Mouse (Mus musculus) erythroblast, embryonic 14.5 days (primary cell): Measurements from ENCODE around the gene Lmnb2. TPM values are rescaled to one million over a fixed set of nuclear protein-coding genes. Genes with fewer than 3 reads are reported as not detected.

ENCODE experiments used
- H3K27me3 ChIP-seq: 2 replicates; pipeline ENCODE4 v1.6.1; 2012; ENCODE audit warnings: inconsistent platforms; ENCODE audit not compliant: control insufficient read depth
- H3K36me3 ChIP-seq: 2 replicates; pipeline ENCODE4 v1.6.1; 2012; ENCODE audit warnings: mild to moderate bottlenecking, inconsistent platforms; ENCODE audit not compliant: control insufficient read depth
- H3K4me1 ChIP-seq: 2 replicates; pipeline ENCODE4 v1.6.1; 2012; ENCODE audit warnings: inconsistent platforms; ENCODE audit not compliant: control insufficient read depth
- H3K4me3 ChIP-seq: replicated peaks from 2 replicates; pipeline ENCODE3; 2012; ENCODE audit warnings: moderate library complexity, mild to moderate bottlenecking, inconsistent platforms
- H3K9me3 ChIP-seq: 2 replicates; pipeline ENCODE4 v1.6.1; 2012; ENCODE audit warnings: low read length, inconsistent platforms, mixed read lengths; ENCODE audit not compliant: control insufficient read depth
- GATA1 ChIP-seq: IDR thresholded peaks from 2 replicates; pipeline ENCODE4 v1.6.1; 2012; ENCODE audit warnings: low read length, inconsistent platforms, mixed read lengths
- TAL1 ChIP-seq: IDR thresholded peaks from 3 replicates; pipeline ENCODE4 v1.6.1; 2012; ENCODE audit warnings: low read length, inconsistent platforms, mixed read lengths
- polyA plus RNA-seq: library from polyadenylated mRNA; stranded (reverse); fragments of >175 nt; gene quantifications from 2 replicates; pipeline ENCODE4 v1.2.3, GENCODE M21; 2012

The Lmnb2 gene
- polyA plus RNA-seq, 1 experiment = 1.1 TPM

DNA sequence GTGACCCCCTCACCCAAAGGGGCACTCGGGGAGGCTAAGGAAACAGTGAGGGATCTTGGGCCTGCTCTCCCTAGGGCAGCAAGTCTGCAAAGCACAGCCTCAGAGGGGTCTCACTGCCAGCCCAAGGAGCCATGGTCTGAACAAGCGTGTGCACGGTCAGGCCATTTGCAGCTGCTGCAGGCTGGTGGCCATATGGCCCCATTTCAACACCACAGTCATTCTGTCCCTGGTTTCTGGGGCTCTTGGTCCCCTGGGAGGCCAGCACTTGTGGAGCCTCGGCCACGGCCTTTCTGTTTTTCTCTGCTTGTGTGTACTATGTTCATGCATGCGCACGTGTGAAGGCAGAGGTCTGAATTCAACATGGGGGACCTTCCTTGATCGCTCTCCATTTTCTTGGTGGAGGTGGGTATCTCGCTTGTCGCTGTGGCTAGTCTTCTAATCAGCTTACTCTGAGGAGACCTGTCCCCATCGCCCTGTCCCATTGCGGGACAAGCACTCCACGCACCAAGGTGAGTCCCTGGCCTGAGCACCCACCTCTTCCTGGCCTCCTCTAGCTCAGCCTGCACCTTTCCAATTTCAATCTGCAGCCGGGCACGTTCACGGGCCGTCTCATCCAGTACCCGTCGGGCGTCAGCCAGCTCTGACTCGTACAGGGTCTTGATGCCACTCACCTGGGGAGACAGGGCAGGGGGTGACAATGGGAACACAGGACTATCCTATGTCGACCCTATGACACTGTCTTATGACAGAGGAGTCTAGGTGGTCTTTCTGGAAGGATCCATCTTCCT is 8.5 kb downstream of the Lmnb2 start:
- peaks cover 88% of the 10 kb centered on the region for H3K36me3 ChIP-seq
- peaks cover 16% of the 10 kb centered on the region for H3K4me1 ChIP-seq
- H3K9me3 ChIP-seq = no peaks in the 10 kb centered on the region
- H3K4me3 ChIP-seq = no peak overlapping the region
- TF ChIP-seq GATA1 = no peak
- no peaks in the 10 kb centered on the region for H3K27me3 ChIP-seq

DNA sequence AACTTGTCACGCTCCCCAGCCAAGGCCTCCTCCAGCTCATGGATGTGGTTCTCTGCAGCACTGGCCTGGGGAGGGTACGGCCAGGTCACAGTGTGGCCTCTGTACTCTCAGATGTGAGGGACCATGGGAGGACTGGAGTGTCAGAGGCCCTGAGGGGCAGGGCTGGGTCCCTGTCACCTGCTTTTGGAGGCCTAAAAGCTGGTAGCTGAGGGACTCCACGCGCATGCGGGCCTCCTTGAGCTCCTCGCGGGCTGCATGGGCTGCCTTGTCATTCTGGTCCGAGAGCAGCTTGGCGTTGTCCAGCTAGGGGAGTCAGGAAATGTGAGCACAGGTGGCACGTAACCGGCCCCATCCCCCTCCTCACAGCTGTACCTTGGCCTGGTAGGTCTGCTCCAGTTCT is 13.3 kb downstream of the Lmnb2 start:
- Histone ChIP-seq H3K9me3 (no peaks in the 10 kb centered on the region), H3K4me3 (no peak overlapping the region), H3K4me1 (peaks cover 15% of the 10 kb centered on the region), H3K36me3 (peaks cover 75% of the 10 kb centered on the region), H3K27me3 (no peaks in the 10 kb centered on the region)
- TF ChIP-seq TAL1 (no peak), GATA1 (no peak)

DNA sequence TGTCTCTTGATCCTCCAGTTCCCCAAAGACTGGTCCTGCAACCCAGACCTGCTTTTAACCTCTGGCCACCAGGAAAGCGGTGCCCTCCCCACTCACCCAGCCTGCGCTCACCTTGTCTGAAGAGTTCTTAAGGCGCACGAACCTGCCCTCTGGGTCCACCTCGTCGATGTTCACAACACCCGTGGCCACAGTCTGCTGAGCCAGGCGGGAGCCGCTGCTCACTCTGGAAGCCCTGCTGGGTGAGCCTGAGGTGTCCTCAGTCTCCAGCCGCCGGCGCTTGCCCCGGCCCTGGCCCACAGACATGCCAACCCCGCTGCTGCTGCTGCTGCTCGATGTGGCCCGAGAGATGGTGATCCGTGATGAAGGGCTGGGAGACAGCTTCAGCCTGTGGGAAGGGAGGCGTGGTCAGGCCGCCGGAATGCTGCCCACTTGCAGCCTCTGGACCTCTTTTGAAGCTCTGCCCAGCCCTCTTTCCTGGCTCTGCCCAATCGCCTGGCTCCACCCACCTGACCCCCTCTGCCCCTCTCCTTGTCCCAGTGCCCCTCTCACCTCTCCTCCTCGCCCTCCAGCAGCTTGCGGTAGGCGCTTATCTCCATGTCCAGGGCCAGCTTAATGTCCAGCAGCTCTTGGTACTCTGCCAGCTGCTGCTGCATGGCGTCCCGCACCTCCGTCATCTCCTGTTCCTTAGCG is 13.9 kb downstream of the Lmnb2 start:
- H3K4me3 ChIP-seq = no peak overlapping the region
- peaks cover 21% of the 10 kb centered on the region for H3K4me1 ChIP-seq
- H3K27me3 ChIP-seq = no peaks in the 10 kb centered on the region
- no peak for TF ChIP-seq GATA1
- TF ChIP-seq TAL1 = no peak
- peaks cover 75% of the 10 kb centered on the region for H3K36me3 ChIP-seq
- no peaks in the 10 kb centered on the region for H3K9me3 ChIP-seq

DNA sequence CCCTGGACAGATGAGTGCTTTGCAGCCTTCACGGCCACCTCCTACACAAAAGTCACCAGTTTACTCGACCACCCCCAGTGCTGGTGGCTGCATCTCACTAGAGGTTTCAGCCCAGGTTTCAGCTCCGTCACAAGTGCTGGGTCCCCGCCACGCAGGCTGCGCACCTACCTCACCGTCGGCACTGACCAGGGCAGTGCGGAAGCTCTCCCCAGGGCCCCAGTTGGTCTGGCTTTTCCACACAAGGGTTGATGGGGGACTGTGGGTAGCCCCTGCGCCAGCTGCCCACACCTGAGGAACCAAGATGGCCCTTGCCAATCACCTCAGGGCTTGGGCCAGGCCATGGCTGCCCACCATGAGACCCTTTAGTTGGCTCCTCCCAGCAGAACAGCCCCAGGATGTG is 14.8 kb downstream of the Lmnb2 start:
- Histone ChIP-seq H3K36me3 (peaks cover 75% of the 10 kb centered on the region), H3K9me3 (no peaks in the 10 kb centered on the region), H3K27me3 (no peaks in the 10 kb centered on the region), H3K4me3 (no peak overlapping the region), H3K4me1 (peaks cover 28% of the 10 kb centered on the region)
- no peak for TF ChIP-seq TAL1
- TF ChIP-seq GATA1 = no peak

DNA sequence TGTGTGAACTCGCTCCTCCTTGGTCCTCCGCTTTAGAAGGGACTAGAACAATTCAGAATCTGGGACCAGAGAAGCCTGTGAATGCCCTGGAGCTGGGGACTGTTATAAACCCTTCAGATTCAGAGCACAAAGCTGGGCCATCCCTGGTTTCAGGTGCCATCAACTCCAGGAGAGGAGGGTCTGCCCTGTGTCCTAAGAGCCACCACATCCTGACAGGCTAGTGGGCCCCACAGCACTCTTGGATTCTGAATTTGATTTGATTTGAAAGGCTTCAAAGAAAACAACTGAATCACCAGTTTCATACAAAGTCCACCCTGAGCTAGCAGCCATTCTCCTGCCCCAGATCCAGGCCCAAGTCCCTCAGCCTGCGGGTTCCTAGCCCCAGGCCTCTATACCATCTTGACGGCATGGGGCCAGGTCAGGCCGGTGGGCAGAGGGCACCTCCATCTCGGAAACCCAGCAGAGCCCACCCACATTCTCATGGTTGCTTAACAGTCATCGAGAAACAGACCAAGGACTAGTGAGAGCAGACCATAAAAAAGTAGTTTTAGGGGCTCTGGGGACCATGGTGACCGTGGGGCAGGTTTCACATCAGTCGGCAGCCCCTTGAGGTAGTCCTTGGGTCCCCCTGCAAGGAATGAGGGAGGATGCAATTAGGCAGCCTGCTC is 15.6 kb downstream of the Lmnb2 start:
- Histone ChIP-seq H3K4me3 (no peak overlapping the region), H3K36me3 (peaks cover 75% of the 10 kb centered on the region), H3K27me3 (no peaks in the 10 kb centered on the region), H3K4me1 (peaks cover 37% of the 10 kb centered on the region), H3K9me3 (no peaks in the 10 kb centered on the region)
- no peak for TF ChIP-seq TAL1
- no peak for TF ChIP-seq GATA1

DNA sequence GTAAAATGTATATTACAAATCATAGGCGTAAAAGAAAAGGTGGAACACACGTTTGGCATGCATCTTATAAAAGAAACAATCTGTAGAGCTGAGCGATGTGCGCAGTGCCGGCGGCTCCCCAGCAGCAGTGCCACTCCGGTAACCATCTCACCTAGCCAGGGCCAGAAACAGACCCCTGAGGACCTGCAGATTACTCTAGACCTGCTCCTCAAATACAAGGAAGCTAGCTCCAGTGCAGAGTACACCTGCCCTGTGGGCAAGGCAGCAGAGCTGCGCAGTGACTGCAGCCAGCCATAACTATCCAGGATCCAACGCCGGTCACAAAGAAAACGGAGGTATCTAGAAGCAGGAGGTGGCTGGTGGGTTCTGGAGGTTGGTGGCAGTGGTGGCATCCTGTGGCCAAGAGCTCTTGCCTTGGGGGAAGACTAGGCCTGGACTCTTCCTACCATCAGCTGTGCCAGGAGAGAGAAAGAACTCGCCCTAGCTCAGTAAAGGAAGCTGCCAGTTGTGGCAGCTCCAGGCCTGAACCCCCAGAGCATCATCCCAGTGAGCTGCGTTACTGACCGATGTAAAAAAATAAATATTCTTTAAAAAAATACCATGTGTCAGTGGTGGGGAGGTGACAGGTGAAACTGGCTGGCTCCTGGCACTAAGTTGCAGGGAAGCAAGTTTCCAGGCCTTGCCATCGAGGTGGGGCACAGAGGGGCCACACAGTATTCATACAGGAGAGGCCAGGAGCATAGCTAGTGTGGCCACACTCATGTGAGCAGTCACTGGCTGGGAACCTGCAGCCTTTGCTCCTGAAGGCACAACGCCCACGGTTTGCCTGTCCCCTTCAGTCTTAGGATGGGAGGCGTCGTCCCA is 16.4 kb downstream of the Lmnb2 start:
- TF ChIP-seq TAL1 = no peak
- no peak for TF ChIP-seq GATA1
- Histone ChIP-seq H3K4me1 (peaks cover 41% of the 10 kb centered on the region), H3K36me3 (peaks cover 75% of the 10 kb centered on the region), H3K27me3 (no peaks in the 10 kb centered on the region), H3K4me3 (peak overlapping the region; percentile 89), H3K9me3 (no peaks in the 10 kb centered on the region)

DNA sequence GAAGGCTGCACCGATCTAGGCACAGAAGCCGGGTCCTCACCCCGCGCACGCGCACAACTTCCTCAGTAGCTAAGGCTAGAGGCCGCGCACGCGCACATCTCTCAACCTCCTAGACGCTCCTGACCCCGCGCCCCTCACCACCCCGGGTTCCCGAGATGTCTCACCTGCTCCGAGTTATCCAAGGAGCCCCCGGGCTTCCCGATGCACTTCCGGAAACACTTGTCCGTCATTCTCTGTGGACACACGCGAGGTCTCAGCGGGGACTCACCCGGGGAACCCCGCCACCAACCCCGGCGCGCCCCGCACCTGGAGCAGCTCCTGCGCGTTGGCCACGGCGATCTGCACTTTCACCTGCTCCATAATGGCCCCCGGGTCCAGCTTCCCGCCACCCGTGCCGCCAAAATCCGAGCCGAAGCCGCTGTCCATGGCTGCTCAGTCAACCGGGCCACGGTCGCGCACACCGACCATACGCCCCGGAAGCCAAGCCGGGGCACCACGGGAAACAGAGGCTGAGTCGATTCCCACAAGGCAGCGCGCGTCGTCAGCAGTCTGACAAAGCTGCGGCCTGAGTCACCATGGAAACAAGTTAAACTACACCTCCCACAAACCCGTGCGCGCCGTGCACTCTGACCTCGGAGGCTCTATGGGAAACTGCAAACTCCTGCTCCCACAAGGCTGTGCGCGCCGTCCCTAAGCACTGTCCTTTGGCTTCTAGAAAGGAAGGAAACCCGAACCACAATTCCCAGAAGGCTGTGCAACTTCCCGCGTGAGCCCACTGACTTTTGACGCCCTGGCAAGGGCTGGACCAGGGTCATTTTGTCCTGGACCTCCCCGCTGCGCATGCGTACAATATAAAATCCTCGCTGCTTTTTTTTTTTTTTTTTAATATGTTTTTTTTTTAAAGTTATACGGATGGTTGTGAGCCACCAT is 17.5 kb downstream of the Lmnb2 start, which contains the start of gene Timm13:
TSS of gene Timm13 (minus strand) at position 652 of the 930 bp plus-strand sequence.
- H3K4me1 ChIP-seq = peaks cover 43% of the 10 kb centered on the region
- peaks cover 65% of the 10 kb centered on the region for H3K36me3 ChIP-seq
- TF ChIP-seq TAL1 (no peak), GATA1 (no peak)
- no peaks in the 10 kb centered on the region for H3K27me3 ChIP-seq
- H3K9me3 ChIP-seq = no peaks in the 10 kb centered on the region
- H3K4me3 ChIP-seq = peak within 1 kb of the TSS; percentile 89
